Mouse (Mus musculus): ENCODE data around the gene Wnt4.

GRCm38 (mm10) chr4:137324926-137325325, 47.6 kb downstream of the Wnt4 start:
- TF ChIP-seq POLR2A (IDR thresholded peaks at IDR 0.05; ENCODE audit: insufficient read depth, low read depth, low read length) (no peak), CTCF (IDR thresholded peaks at IDR 0.05) (no peak)
